Mouse (Mus musculus) sigmoid colon, adult 10 weeks (tissue): ENCODE measurements around the gene 1700017N19Rik. TPM values are rescaled to one million over a fixed set of nuclear protein-coding genes. Genes with fewer than 3 reads are reported as not detected.

Experiments used
- polyA plus RNA-seq: library from polyadenylated mRNA; stranded (reverse); fragments of 350-450 nt; fragmentation: Illumina TruSeq; extraction: RNeasy Lipid Tissue Mini Kit (QIAGEN cat#74804); gene quantifications from one replicate; pipeline ENCODE4 v1.2.3, GENCODE M21; 2014; ENCODE audit warnings: low read depth, low replicate concordance

1700017N19Rik gene
- not detected for polyA plus RNA-seq

GRCm38 (mm10) chr10:100590323-100590722, at the start of gene 1700017N19Rik, which contains the start of gene 4930430F08Rik:
Gene 1700017N19Rik (plus strand): TSS chr10:100590484.
Gene 4930430F08Rik (minus strand): TSS chr10:100590423.

Other genes starting within 250 kb of the 1700017N19Rik start
- gene Gm4302, start 249.6 kb upstream of the 1700017N19Rik start, polyA plus RNA-seq: not detected
- gene Gm4303, start 244.5 kb upstream of the 1700017N19Rik start, polyA plus RNA-seq: not detected
- not detected for gene Gm4305, start 239.4 kb upstream of the 1700017N19Rik start, polyA plus RNA-seq
- gene Gm4307, start 229.1 kb upstream of the 1700017N19Rik start, polyA plus RNA-seq: not detected
- gene Gm4312, start 207.9 kb upstream of the 1700017N19Rik start, polyA plus RNA-seq: not detected
- gene Tmtc3, start 103.1 kb upstream of the 1700017N19Rik start, polyA plus RNA-seq: 51.3 TPM
- 28.9 TPM for gene Cep290, start 102.9 kb upstream of the 1700017N19Rik start, polyA plus RNA-seq
- gene 4930430F08Rik, start 61 bp upstream of the 1700017N19Rik start, polyA plus RNA-seq: 13.9 TPM